ENCODE assay signal across 8 mouse cellular contexts in genomic region chr5:136244762-136245540, GRCm38 (mm10). TPM values are rescaled to one million over a fixed set of nuclear protein-coding genes. Genes with fewer than 3 reads are reported as not detected.
DNase-seq lines count a peak whose midpoint lies in the region; ATAC-seq and TF ChIP-seq lines count a peak whose summit lies in the region.

No protein-coding gene starts in this region.

- peak overlapping the region; percentile 87 for H3K27ac ChIP-seq in forebrain, embryonic 16.5 days (ENCODE audit: low read length)
- peak overlapping the region; percentile 69 for H3K27ac ChIP-seq in layer of hippocampus, adult 2 months
- peak overlapping the region; percentile 91 for H3K27ac ChIP-seq in neural tube, embryonic 15.5 days (replicated peaks)

- 0 out of 2 replicates have a peak, but pooled peaks have one; percentile 4 for TF ChIP-seq CTCF in layer of hippocampus, adult 2 months (conservative IDR thresholded peaks at IDR 0.05)
- no peak for TF ChIP-seq CTCF in lung, adult 2 months (IDR thresholded peaks at IDR 0.05; ENCODE audit: insufficient read depth, low read length)

- peaks cover 24% of the 10 kb centered on the region for H3K4me1 ChIP-seq in forebrain, embryonic 16.5 days (replicated peaks; ENCODE audit: control insufficient read depth, insufficient read depth, low read length)
- peaks cover 7% of the 10 kb centered on the region; the same call in 1 of the 2 replicates for H3K4me1 ChIP-seq in lung, adult 2 months (ENCODE audit: control insufficient read depth, insufficient read depth, low read length)
- peaks cover 49% of the 10 kb centered on the region for H3K4me1 ChIP-seq in neural tube, embryonic 15.5 days

- H3K27me3 ChIP-seq in forebrain, embryonic 16.5 days (replicated peaks; ENCODE audit: control insufficient read depth, insufficient read depth, low read length) = no peaks in the 10 kb centered on the region
- no peaks in the 10 kb centered on the region for H3K27me3 ChIP-seq in neural tube, embryonic 15.5 days (replicated peaks)

- intact Hi-C loops in heart, postnatal 36 days (cut with DNase I) = no loop called here

- peak overlapping the region; percentile 93 for H3K4me2 ChIP-seq in forebrain, embryonic 16.5 days (ENCODE audit: low read length)
- peak overlapping the region; percentile 89 for H3K4me2 ChIP-seq in neural tube, embryonic 15.5 days

- H3K36me3 ChIP-seq in forebrain, embryonic 16.5 days (ENCODE audit: control insufficient read depth, insufficient read depth) = no peaks in the 10 kb centered on the region
- H3K36me3 ChIP-seq in neural tube, embryonic 15.5 days = no peaks in the 10 kb centered on the region

- no peaks in the 10 kb centered on the region for H3K9me3 ChIP-seq in forebrain, embryonic 16.5 days (ENCODE audit: control insufficient read depth, low read length)
- H3K9me3 ChIP-seq in neural tube, embryonic 15.5 days (replicated peaks) = no peaks in the 10 kb centered on the region

- WGBS in forebrain, embryonic 16.5 days = under 1% methylated on average over 40 of the region's 57 CpGs
- 1% methylated on average over 57 of the region's 57 CpGs for WGBS in lung, adult 2 months
- WGBS in neural tube, embryonic 15.5 days = under 1% methylated on average over 45 of the region's 57 CpGs

- peak; percentile 76 to 85 for DNase-seq in heart, postnatal 36 days
- peak; percentile 82 to 83 for DNase-seq in layer of hippocampus, adult 2 months (ENCODE audit: low spot score in 2 of 2)
- peak; percentile 75 for DNase-seq in lung, adult 2 months
- peak; percentile 72 for DNase-seq in testis, postnatal 14 days (ENCODE audit: low spot score)

- peak overlapping the region; percentile 95 for H3K9ac ChIP-seq in forebrain, embryonic 16.5 days (replicated peaks; ENCODE audit: low read depth, low read length)
- peak overlapping the region; percentile 89 for H3K9ac ChIP-seq in neural tube, embryonic 15.5 days (replicated peaks)

- peak; percentile 26 for ATAC-seq in CD4-positive, CD25-positive, alpha-beta regulatory T cell, adult 4 months
- ATAC-seq in cerebellum, adult (ENCODE audit: insufficient number of reproducible peaks, low FRiP score, low TSS enrichment) = 0 out of 2 replicates have a peak, but pooled peaks have one; percentile 49
- peak; percentile 90 for ATAC-seq in forebrain, embryonic 16.5 days
- ATAC-seq in neural tube, embryonic 15.5 days (ENCODE audit: low FRiP score) = peak; percentile 82

- H3K4me3 ChIP-seq in forebrain, embryonic 16.5 days (replicated peaks; ENCODE audit: low read length) = peak overlapping the region; percentile 88
- H3K4me3 ChIP-seq in layer of hippocampus, adult 2 months = peak overlapping the region; percentile 68
- H3K4me3 ChIP-seq in lung, adult 2 months (replicated peaks; ENCODE audit: extremely low read depth, low read depth, low read length) = peak overlapping the region; percentile 69
- H3K4me3 ChIP-seq in neural tube, embryonic 15.5 days (replicated peaks) = peak overlapping the region; percentile 93

- TF ChIP-seq POLR2A in lung, adult 2 months (IDR thresholded peaks at IDR 0.05; ENCODE audit: borderline replicate concordance, extremely low read depth, low read depth, low read length) = no peak

RNA-seq across cellular contexts. Expression of gene Sh2b2, which starts 1.4 kb away (rescaled TPM):
- polyA plus RNA-seq in CD4-positive, CD25-positive, alpha-beta regulatory T cell, adult 4 months (2017; shearing (Covaris generic)) = under 1 TPM in 1 of 2 experiments, not detected in 1; 0.15 TPM
- 30.3 and 33.3 TPM in 2 replicates for polyA plus RNA-seq in forebrain, embryonic 16.5 days (2015; fragmentation: Nextera tagmentation; extraction: Ambion mirVana)
- total RNA-seq in heart, postnatal 36 days (2021) = under 1 TPM; 0.43 to 0.83 TPM
- 1 to 10 TPM; 4.5 to 4.6 TPM for total RNA-seq in layer of hippocampus, adult 2 months (2021)
- 11.5 and 12.6 TPM in 2 replicates for polyA plus RNA-seq in lung, adult 2 months (2012; rRNA removed)
- 23.4 and 24.1 TPM in 2 replicates for polyA plus RNA-seq in neural tube, embryonic 15.5 days (2015; fragmentation: Nextera tagmentation; extraction: Ambion mirVana)

RNA-seq across cellular contexts. Expression of gene Prkrip1, which starts 46.2 kb away (rescaled TPM):
- 10 to 100 TPM; 31.0 to 49.0 TPM for polyA plus RNA-seq in CD4-positive, CD25-positive, alpha-beta regulatory T cell, adult 4 months (2017; shearing (Covaris generic))
- 54.0 and 63.0 TPM in 2 replicates for polyA plus RNA-seq in forebrain, embryonic 16.5 days (2015; fragmentation: Nextera tagmentation; extraction: Ambion mirVana)
- 10 to 100 TPM; 15.2 to 20.5 TPM for total RNA-seq in heart, postnatal 36 days (2021)
- total RNA-seq in layer of hippocampus, adult 2 months (2021) = 10 to 100 TPM; 31.8 to 35.6 TPM
- polyA plus RNA-seq in lung, adult 2 months (2012; rRNA removed) = 8.9 and 11.0 TPM in 2 replicates
- 62.1 and 63.9 TPM in 2 replicates for polyA plus RNA-seq in neural tube, embryonic 15.5 days (2015; fragmentation: Nextera tagmentation; extraction: Ambion mirVana)

Comparison
In these comparisons a context has a peak if more than half of its experiments do, and no peak if none do; other contexts are left out.
1. Peak in every context shown above with its lines: DNase-seq, ATAC-seq, H3K4me3 ChIP-seq and H3K27ac ChIP-seq.
2. ATAC-seq: peak in every context shown above with its lines; median percentile 90 in forebrain, embryonic 16.5 days; 82 in neural tube, embryonic 15.5 days; 49 in cerebellum, adult; 26 in CD4-positive, CD25-positive, alpha-beta regulatory T cell, adult 4 months.
3. RNA of gene Sh2b2, which starts 1.4 kb away (polyA plus RNA-seq): 30.3 to 33.3 TPM in forebrain, embryonic 16.5 days, 23.4 to 24.1 TPM in neural tube, embryonic 15.5 days and 11.5 to 12.6 TPM in lung, adult 2 months; 0.15 TPM in CD4-positive, CD25-positive, alpha-beta regulatory T cell, adult 4 months; every median in the first group is over 10 times any median in the second.